Mouse (Mus musculus): ENCODE measurements at regions not wholly inside any gene's neighbourhood (a gene's known extent, or its start where the extent isn't known, plus 50 kb on each side); places are given as distances from the start of the nearest gene placed in this dataset.

- Histone ChIP-seq H3K4me3 (no peak overlapping the region), H3K27ac (no peak overlapping the region), H3K4me1 (0 out of 2 replicates have a peak, but pooled peaks cover 3% of the 10 kb centered on the region), H3K9me3 (replicated peaks) (no peaks in the 10 kb centered on the region), H3K27me3 (no peaks in the 10 kb centered on the region), H3K36me3 (ENCODE audit: poor library complexity, severe bottlenecking) (no peaks in the 10 kb centered on the region), H3K9ac (no peak overlapping the region), H3K4me2 (0 out of 2 replicates have a peak overlapping the region, but pooled peaks have one; percentile 7)
- peak; percentile 75 for ATAC-seq
- WGBS: 41% methylated on average over 9 of the region's 9 CpGs
These were observed 272.8 kb upstream of the Sptlc3 start for GRCm38 (mm10) chr2:139220757-139221400.

GRCm38 (mm10) chr2:139230453-139230852, 263.3 kb upstream of the Sptlc3 start:
- no peak for ATAC-seq
- no peak overlapping the region for H3K27ac ChIP-seq

DNA sequence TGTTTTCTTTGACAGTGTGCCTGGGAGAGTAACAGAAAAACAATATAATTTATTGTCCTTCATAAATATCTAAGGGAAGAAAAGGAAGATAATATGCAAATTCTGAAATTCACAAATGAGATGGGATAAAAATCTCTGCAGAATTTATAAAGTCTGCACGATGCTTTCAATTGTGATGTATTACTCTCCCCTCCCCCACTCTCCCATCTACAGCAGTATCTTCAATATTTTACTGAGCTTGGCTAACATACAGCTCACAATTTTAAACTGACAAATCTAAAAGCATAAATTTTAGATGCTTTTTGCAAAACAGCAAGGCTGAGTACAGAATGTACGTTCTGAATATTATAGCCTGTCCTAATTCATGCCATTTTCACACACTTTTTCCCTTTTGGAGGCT, 243.6 kb upstream of the Sptlc3 start:
- no peak for ATAC-seq
- 89% methylated on average over 2 of the region's 2 CpGs for WGBS
- no peak overlapping the region for H3K4me3 ChIP-seq

More at GRCm38 (mm10) chr2:139230453-139230852, 263.3 kb upstream of the Sptlc3 start:
- Histone ChIP-seq H3K9ac (no peak overlapping the region), H3K36me3 (ENCODE audit: poor library complexity, severe bottlenecking) (no peaks in the 10 kb centered on the region), H3K27me3 (no peaks in the 10 kb centered on the region), H3K9me3 (replicated peaks) (no peaks in the 10 kb centered on the region), H3K4me1 (no peaks in the 10 kb centered on the region), H3K4me3 (no peak overlapping the region), H3K4me2 (no peak overlapping the region)
- 21% methylated on average over 3 of the region's 3 CpGs for WGBS

GRCm38 (mm10) chr2:139267119-139267518, 226.6 kb upstream of the Sptlc3 start:
- 82% methylated on average over 2 of the region's 2 CpGs for WGBS
- Histone ChIP-seq H3K36me3 (ENCODE audit: poor library complexity, severe bottlenecking) (no peaks in the 10 kb centered on the region), H3K4me3 (no peak overlapping the region), H3K9me3 (replicated peaks) (no peaks in the 10 kb centered on the region), H3K9ac (no peak overlapping the region), H3K4me2 (no peak overlapping the region), H3K27ac (no peak overlapping the region), H3K4me1 (no peaks in the 10 kb centered on the region), H3K27me3 (no peaks in the 10 kb centered on the region)
- no peak for ATAC-seq

More for the DNA sequence above, 243.6 kb upstream of the Sptlc3 start:
- Histone ChIP-seq H3K9ac (no peak overlapping the region), H3K9me3 (replicated peaks) (no peaks in the 10 kb centered on the region), H3K27me3 (no peaks in the 10 kb centered on the region), H3K4me1 (no peaks in the 10 kb centered on the region), H3K27ac (no peak overlapping the region), H3K4me2 (no peak overlapping the region), H3K36me3 (ENCODE audit: poor library complexity, severe bottlenecking) (no peaks in the 10 kb centered on the region)

DNA sequence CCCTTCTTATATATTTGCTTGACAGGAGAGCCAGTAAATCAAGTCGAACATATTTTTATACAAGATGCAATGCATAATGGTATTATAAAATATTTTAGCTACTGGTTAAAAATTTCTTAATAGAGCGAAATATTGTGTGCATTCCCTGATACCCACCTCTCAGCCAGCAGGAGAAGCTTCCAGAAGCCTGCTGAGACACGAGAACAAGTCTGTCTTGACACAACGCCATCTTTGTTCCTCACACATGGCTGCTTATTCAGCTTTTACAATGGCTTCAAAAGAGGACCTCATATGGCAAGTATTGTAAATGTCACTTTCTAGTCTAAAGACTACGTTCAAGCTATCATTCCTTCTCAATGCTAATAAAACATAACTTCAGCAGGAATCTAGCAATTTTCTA, 217.1 kb upstream of the Sptlc3 start:
- no peak overlapping the region for H3K4me3 ChIP-seq
- ATAC-seq: no peak
- no peak overlapping the region for H3K9ac ChIP-seq
- H3K9me3 ChIP-seq (replicated peaks): no peaks in the 10 kb centered on the region
- no peak overlapping the region for H3K27ac ChIP-seq
- H3K4me1 ChIP-seq: no peaks in the 10 kb centered on the region
- H3K36me3 ChIP-seq (ENCODE audit: poor library complexity, severe bottlenecking): no peaks in the 10 kb centered on the region
- WGBS: 72% methylated on average over 5 of the region's 5 CpGs
- H3K4me2 ChIP-seq: no peak overlapping the region
- H3K27me3 ChIP-seq: no peaks in the 10 kb centered on the region

DNA sequence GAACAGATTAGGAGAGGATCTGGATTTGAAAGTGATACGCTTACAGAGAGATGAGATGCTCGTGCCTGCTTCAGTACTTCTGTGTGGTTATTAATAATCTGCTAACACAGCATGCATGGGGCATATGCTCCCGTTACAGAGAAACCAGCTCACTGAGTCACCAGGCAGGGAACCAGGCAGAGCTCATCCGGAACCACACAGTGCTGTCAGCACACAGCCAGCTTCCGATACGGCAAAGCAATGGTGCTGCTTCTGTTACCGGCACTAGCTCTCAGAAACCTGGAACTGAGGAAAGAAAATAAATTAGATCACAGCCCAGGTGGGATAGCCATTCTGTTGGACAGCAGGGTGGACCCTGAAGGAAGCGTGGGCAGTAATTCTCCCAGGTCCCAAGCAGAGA, 216.1 kb upstream of the Sptlc3 start:
- no peaks in the 10 kb centered on the region for H3K36me3 ChIP-seq (ENCODE audit: poor library complexity, severe bottlenecking)
- no peaks in the 10 kb centered on the region for H3K27me3 ChIP-seq
- no peak overlapping the region for H3K27ac ChIP-seq
- ATAC-seq: no peak
- H3K4me1 ChIP-seq: no peaks in the 10 kb centered on the region
- 90% methylated on average over 8 of the region's 8 CpGs for WGBS
- no peak overlapping the region for H3K4me3 ChIP-seq
- no peak overlapping the region for H3K4me2 ChIP-seq
- H3K9ac ChIP-seq: no peak overlapping the region
- no peaks in the 10 kb centered on the region for H3K9me3 ChIP-seq (replicated peaks)

- no peak overlapping the region for H3K9ac ChIP-seq
- no peak overlapping the region for H3K4me3 ChIP-seq
- H3K27me3 ChIP-seq: no peaks in the 10 kb centered on the region
- H3K27ac ChIP-seq: no peak overlapping the region
- 53% methylated on average over 3 of the region's 3 CpGs for WGBS
- H3K4me2 ChIP-seq: no peak overlapping the region
- H3K36me3 ChIP-seq (ENCODE audit: poor library complexity, severe bottlenecking): no peaks in the 10 kb centered on the region
- 0 out of 2 replicates have a peak, but pooled peaks cover 4% of the 10 kb centered on the region for H3K4me1 ChIP-seq
- no peaks in the 10 kb centered on the region for H3K9me3 ChIP-seq (replicated peaks)
- no peak for ATAC-seq
These were observed 212.7 kb upstream of the Sptlc3 start for GRCm38 (mm10) chr2:139281056-139281455.

DNA sequence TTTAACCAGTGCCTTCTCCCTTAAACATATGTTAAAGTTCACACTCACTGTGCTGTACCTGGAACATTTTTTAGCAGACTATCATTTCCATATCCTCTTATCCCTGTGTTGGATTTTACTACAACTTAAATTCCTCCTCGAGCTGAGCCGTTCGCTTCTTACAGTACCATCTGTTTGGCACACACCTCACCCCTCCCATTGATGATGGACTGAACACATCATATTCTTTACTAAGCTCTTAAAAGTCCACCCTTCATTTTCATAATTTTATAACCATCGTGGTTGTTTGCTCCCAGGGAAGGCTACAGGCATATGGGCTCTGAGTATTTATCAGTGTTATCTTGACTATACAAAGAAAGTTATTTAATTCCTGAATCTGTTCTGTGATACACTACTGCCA, 209.4 kb upstream of the Sptlc3 start:
- Histone ChIP-seq H3K27me3 (no peaks in the 10 kb centered on the region), H3K4me1 (0 out of 2 replicates have a peak, but pooled peaks cover 4% of the 10 kb centered on the region), H3K9ac (no peak overlapping the region), H3K9me3 (replicated peaks) (no peaks in the 10 kb centered on the region), H3K27ac (no peak overlapping the region; the same call in 1 of the 2 replicates), H3K36me3 (ENCODE audit: poor library complexity, severe bottlenecking) (no peaks in the 10 kb centered on the region), H3K4me3 (no peak overlapping the region), H3K4me2 (no peak overlapping the region)
- 73% methylated on average over 4 of the region's 4 CpGs for WGBS
- ATAC-seq: no peak

DNA sequence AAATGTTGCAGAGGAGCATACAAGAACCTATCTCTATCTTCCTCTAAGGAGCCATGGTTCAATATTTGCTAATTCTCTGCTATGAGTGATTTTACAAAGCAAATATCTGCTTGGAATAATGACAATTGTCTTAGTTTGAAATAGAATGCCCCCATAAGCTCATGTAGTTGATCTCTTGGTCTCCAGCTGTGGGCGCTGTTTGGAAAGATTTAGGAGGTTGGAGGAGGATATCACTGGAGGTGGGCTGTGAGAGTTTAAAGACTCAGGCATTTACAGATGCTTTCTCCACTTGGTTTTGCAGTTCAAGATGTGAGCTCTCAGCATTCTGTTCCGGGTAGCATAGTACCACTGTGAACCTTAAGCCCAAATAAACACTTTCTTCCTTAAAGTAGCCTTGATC, 207.3 kb upstream of the Sptlc3 start:
- WGBS: 58% methylated on average over 2 of the region's 2 CpGs
- H3K9me3 ChIP-seq (replicated peaks): no peaks in the 10 kb centered on the region
- ATAC-seq: no peak

DNA sequence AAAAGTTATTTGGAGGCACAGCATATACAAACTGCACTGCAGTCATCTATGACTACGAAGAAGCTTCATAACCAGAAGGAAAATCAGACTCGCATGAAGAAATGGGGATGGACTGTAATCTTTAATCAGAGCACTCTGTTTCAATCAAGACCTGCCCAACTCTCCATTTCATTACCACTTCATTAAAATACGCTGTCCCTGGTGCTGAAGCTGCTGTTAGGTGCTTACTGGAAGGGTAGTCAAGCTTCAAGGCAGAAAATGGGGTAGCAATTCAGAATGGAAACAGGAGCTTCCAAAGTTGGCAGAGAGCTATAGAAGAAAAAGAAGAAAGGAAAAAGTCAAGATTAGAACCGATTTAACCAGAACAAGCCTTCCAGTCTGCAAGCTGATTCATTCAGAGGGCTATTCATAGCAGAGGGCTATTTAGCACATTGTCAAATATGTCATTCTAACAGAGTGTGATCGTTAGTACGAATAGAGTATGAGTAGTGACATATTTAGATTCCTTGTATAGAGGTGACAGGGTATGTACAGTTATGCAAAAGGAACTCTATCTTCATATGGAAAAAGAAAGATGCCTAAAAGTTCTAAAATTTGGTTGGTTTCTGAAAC, 195.1 kb upstream of the Sptlc3 start:
- H3K9ac ChIP-seq: no peak overlapping the region
- 54% methylated on average over 6 of the region's 6 CpGs for WGBS
- no peaks in the 10 kb centered on the region for H3K36me3 ChIP-seq (ENCODE audit: poor library complexity, severe bottlenecking)
- no peak overlapping the region for H3K4me2 ChIP-seq
- H3K27ac ChIP-seq: no peak overlapping the region
- no peaks in the 10 kb centered on the region for H3K4me1 ChIP-seq
- no peak overlapping the region for H3K4me3 ChIP-seq
- ATAC-seq: no peak
- no peaks in the 10 kb centered on the region for H3K9me3 ChIP-seq (replicated peaks)
- no peaks in the 10 kb centered on the region for H3K27me3 ChIP-seq

More for the DNA sequence above, 207.3 kb upstream of the Sptlc3 start:
- H3K27ac ChIP-seq: no peak overlapping the region
- H3K4me1 ChIP-seq: 0 out of 2 replicates have a peak, but pooled peaks cover 4% of the 10 kb centered on the region
- H3K9ac ChIP-seq: no peak overlapping the region
- no peaks in the 10 kb centered on the region for H3K36me3 ChIP-seq (ENCODE audit: poor library complexity, severe bottlenecking)
- no peaks in the 10 kb centered on the region for H3K27me3 ChIP-seq
- H3K4me3 ChIP-seq: no peak overlapping the region
- no peak overlapping the region for H3K4me2 ChIP-seq

GRCm38 (mm10) chr2:139311401-139311812, 182.3 kb upstream of the Sptlc3 start:
- Histone ChIP-seq H3K9me3 (replicated peaks) (no peaks in the 10 kb centered on the region), H3K4me3 (no peak overlapping the region), H3K4me1 (no peaks in the 10 kb centered on the region), H3K27ac (no peak overlapping the region), H3K36me3 (ENCODE audit: poor library complexity, severe bottlenecking) (no peaks in the 10 kb centered on the region), H3K9ac (no peak overlapping the region), H3K4me2 (no peak overlapping the region), H3K27me3 (no peaks in the 10 kb centered on the region)
- WGBS: 72% methylated on average over 1 of the region's 1 CpGs
- ATAC-seq: peak; percentile 98

DNA sequence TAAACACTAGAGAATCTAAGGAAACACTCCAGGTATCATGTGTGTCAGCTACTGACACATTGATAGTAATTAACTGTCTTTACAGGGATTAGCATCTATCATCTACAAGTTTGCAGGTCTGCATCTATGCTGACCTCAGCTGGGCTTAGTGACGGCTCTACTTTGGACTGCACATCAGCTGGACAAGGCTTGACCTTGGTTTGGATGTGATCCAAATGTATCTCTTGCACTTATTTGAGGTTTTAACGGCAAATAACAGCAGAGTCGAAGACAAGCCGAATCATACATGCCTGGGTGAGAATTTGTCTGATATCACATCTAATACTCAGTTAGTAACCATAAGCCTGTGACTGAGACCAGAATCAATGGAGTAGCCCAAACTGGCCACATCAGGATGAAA, 181.7 kb upstream of the Sptlc3 start:
- no peak for ATAC-seq
- Histone ChIP-seq H3K9me3 (replicated peaks) (no peaks in the 10 kb centered on the region), H3K27me3 (no peaks in the 10 kb centered on the region), H3K9ac (no peak overlapping the region), H3K4me2 (no peak overlapping the region), H3K27ac (peak overlapping the region; percentile 51; the same call in 1 of the 2 replicates), H3K36me3 (ENCODE audit: poor library complexity, severe bottlenecking) (no peaks in the 10 kb centered on the region), H3K4me3 (no peak overlapping the region), H3K4me1 (no peaks in the 10 kb centered on the region)
- 75% methylated on average over 4 of the region's 4 CpGs for WGBS

All from forebrain, embryonic 13.5 days (tissue).